Comparison of ENCODE assay signal across 28 mouse cellular contexts in genomic region chr1:128044181-128044580, GRCm38 (mm10). TPM values are rescaled to one million over a fixed set of nuclear protein-coding genes. Genes with fewer than 3 reads are reported as not detected.
DNase-seq lines count a peak whose midpoint lies in the region; ATAC-seq and TF ChIP-seq lines count a peak whose summit lies in the region.
"Had no signal": no experiment of that assay in that cellular context is flagged by ENCODE, and none has a peak within 500 bp of the region (broad histone marks: within the 10 kb centered on the region; RNA-seq: fewer than 3 reads in every experiment).

No protein-coding gene starts in this region.

- H3K79me2 ChIP-seq in MEL (ENCODE audit: control insufficient read depth, insufficient read depth, low read length, poor library complexity), result no peaks in the 10 kb centered on the region

- TF ChIP-seq RAD21 in MEL (IDR thresholded peaks at IDR 0.05; ENCODE audit: low read depth, low read length), result no peak

- no peak overlapping the region for H3K4me3 ChIP-seq in MEL (ENCODE audit: control insufficient read depth in 1 of 2, insufficient read depth in 1 of 2, low read depth in 2 of 2, low read length in 2 of 2)
- no peak overlapping the region for H3K4me3 ChIP-seq in liver, embryonic 11.5 days (ENCODE audit: low read depth, low read length)
- H3K4me3 ChIP-seq: embryonic facial prominence, embryonic 13.5 days; embryonic facial prominence, embryonic 15.5 days; erythroblast, embryonic 14.5 days; forebrain, embryonic 10.5 days; forebrain, embryonic 12.5 days had no signal

- no peak overlapping the region for H3K9ac ChIP-seq in MEL (ENCODE audit: control insufficient read depth, low read depth, low read length, poor library complexity, severe bottlenecking)
- H3K9ac ChIP-seq in liver, embryonic 11.5 days (ENCODE audit: low read depth, low read length), result no peak overlapping the region
- H3K9ac ChIP-seq: embryonic facial prominence, embryonic 13.5 days; embryonic facial prominence, embryonic 15.5 days; forebrain, embryonic 12.5 days had no signal

- TF ChIP-seq POLR2A in MEL (IDR thresholded peaks at IDR 0.05; ENCODE audit: control insufficient read depth in 1 of 2, insufficient read depth in 1 of 2, low read depth in 1 of 2, low read length in 2 of 2, poor library complexity in 1 of 2), result no peak

- ATAC-seq in granulocyte monocyte progenitor cell, adult 5-6 weeks (replicated peaks; ENCODE audit: poor library complexity, severe bottlenecking), result peak; percentile 71
- ATAC-seq in megakaryocyte progenitor cell, adult 5-6 weeks (replicated peaks; ENCODE audit: poor library complexity), result peak; percentile 54; the same call in 1 of the 2 replicates
- no peak for ATAC-seq in liver, embryonic 11.5 days (replicated peaks; ENCODE audit: low FRiP score)
- ATAC-seq: activated CD4-positive, CD25-positive, alpha-beta regulatory T cell, adult 4 months; CD4-positive, CD25-positive, alpha-beta regulatory T cell, adult 4 months; forebrain, embryonic 14.5 days; forebrain, embryonic 16.5 days; Patski had no signal

- H3K36me3 ChIP-seq in MEL (ENCODE audit: control insufficient read depth in 1 of 2, insufficient read depth in 2 of 2, low read length in 2 of 2), result peaks cover 0 to 11% of the 10 kb centered on the region in 2 experiments; a peak in 2 of 4 replicates
- peaks cover 3% of the 10 kb centered on the region; the same call in 1 of the 2 replicates for H3K36me3 ChIP-seq in liver, embryonic 11.5 days (ENCODE audit: control insufficient read depth, insufficient read depth, low read length)
- H3K36me3 ChIP-seq: embryonic facial prominence, embryonic 15.5 days; forebrain, embryonic 12.5 days had no signal

- TF ChIP-seq CTCF in MEL (IDR thresholded peaks at IDR 0.05 in 2 of 3, conservative IDR thresholded peaks at IDR 0.05 in 1 of 3; ENCODE audit: control insufficient read depth in 1 of 3, insufficient read depth in 1 of 3, low read depth in 2 of 3, low read length in 3 of 3, poor library complexity in 1 of 3, severe bottlenecking in 1 of 3), result no peak

- H3K9me3 ChIP-seq in MEL (replicated peaks; ENCODE audit: insufficient read depth, low read length), result no peaks in the 10 kb centered on the region
- no peaks in the 10 kb centered on the region for H3K9me3 ChIP-seq in liver, embryonic 11.5 days (ENCODE audit: control insufficient read depth, low read length)
- H3K9me3 ChIP-seq: embryonic facial prominence, embryonic 13.5 days; embryonic facial prominence, embryonic 15.5 days; forebrain, embryonic 12.5 days; G1E had no signal

- no peak overlapping the region for H3K27ac ChIP-seq in MEL (ENCODE audit: control insufficient read depth, low read depth, low read length)
- no peak overlapping the region for H3K27ac ChIP-seq in liver, embryonic 11.5 days (ENCODE audit: low read depth, low read length)
- H3K27ac ChIP-seq: embryonic facial prominence, embryonic 13.5 days; embryonic facial prominence, embryonic 15.5 days; forebrain, embryonic 10.5 days; forebrain, embryonic 12.5 days had no signal

- 86% methylated on average over 4 of the region's 4 CpGs for WGBS in liver, embryonic 11.5 days

- peak; percentile 64 for DNase-seq in MEL (ENCODE audit: low read depth, low spot score)
- DNase-seq in liver, embryonic 11.5 days (ENCODE audit: low spot score), result no peak
- DNase-seq in right cerebral cortex, adult 2 months (ENCODE audit: low spot score in 2 of 2), result no peak
- no peak for DNase-seq in embryo, embryonic 10 days (ENCODE audit: low spot score)
- DNase-seq: adrenal gland, adult 8-10 months; adrenal gland, postnatal 14 days; adrenal gland, postnatal 36 days; B cell, adult 2 months; cerebellum, adult 11-12 months; cerebellum, adult 2 months; cerebellum, adult 9-10 months; cerebellum, postnatal 10 days; cerebellum, postnatal 25 days; embryo, embryonic 11 days had no signal

- no peak overlapping the region for H3K4me2 ChIP-seq in liver, embryonic 11.5 days
- H3K4me2 ChIP-seq: embryonic facial prominence, embryonic 13.5 days; embryonic facial prominence, embryonic 15.5 days; forebrain, embryonic 12.5 days had no signal

- TF ChIP-seq EP300 in MEL (IDR thresholded peaks at IDR 0.05; ENCODE audit: low read depth in 1 of 2, low read length in 2 of 2), result 0 out of 4 replicates have a peak, but pooled peaks of 1 of the 2 experiments have one; percentile 17

- no peaks in the 10 kb centered on the region for H3K27me3 ChIP-seq in MEL (ENCODE audit: control insufficient read depth in 1 of 2, insufficient read depth in 2 of 2, low read length in 2 of 2)
- H3K27me3 ChIP-seq in liver, embryonic 11.5 days (replicated peaks; ENCODE audit: control insufficient read depth, insufficient read depth, low read length), result no peaks in the 10 kb centered on the region
- H3K27me3 ChIP-seq: CH12.LX; embryonic facial prominence, embryonic 13.5 days; embryonic facial prominence, embryonic 15.5 days; forebrain, embryonic 12.5 days; Patski had no signal

- H3K4me1 ChIP-seq in MEL (ENCODE audit: control insufficient read depth in 1 of 2, insufficient read depth in 2 of 2, low read length in 2 of 2), result peaks cover 3 to 12% of the 10 kb centered on the region in 2 experiments
- H3K4me1 ChIP-seq in liver, embryonic 11.5 days (replicated peaks; ENCODE audit: control insufficient read depth, insufficient read depth, low read length), result no peaks in the 10 kb centered on the region; the same call in 1 of the 2 replicates
- H3K4me1 ChIP-seq: embryonic facial prominence, embryonic 13.5 days; embryonic facial prominence, embryonic 15.5 days; forebrain, embryonic 10.5 days; forebrain, embryonic 12.5 days had no signal

TF ChIP-seq in MEL, 35 proteins besides CTCF, POLR2A, EP300 and RAD21:
- no peak for TF ChIP-seq MYB (IDR thresholded peaks at IDR 0.05; ENCODE audit: low read depth, low read length)
- peak; percentile 55 for TF ChIP-seq GATA1 (IDR thresholded peaks at IDR 0.05; ENCODE audit: low read depth, low read length)

RNA-seq across cellular contexts. Expression of gene Zranb3, which starts 58.7 kb away (rescaled TPM):
- 4.1 and 4.8 TPM in 2 replicates for total RNA-seq in MEL (2012; rRNA removed)
- 1 to 10 TPM in 1 of 2 experiments, not detected in 1; 3.9 TPM for polyA plus RNA-seq in MEL (2012; ENCODE audit: insufficient read depth in 1 of 2, insufficient read length in 2 of 2, low read depth in 1 of 2, low replicate concordance in 2 of 2, missing spikeins in 1 of 2)
- 18.3 and 18.4 TPM in 2 replicates for total RNA-seq in granulocyte monocyte progenitor cell, adult 5-6 weeks (2014; fragmentation: Nextera tagmentation)
- total RNA-seq in granulocyte monocyte progenitor cell, adult 5-6 weeks (2017), result 15.8 and 21.6 TPM in 2 replicates
- 9.1 and 13.2 TPM in 2 replicates for total RNA-seq in megakaryocyte progenitor cell, adult 5-6 weeks (2015)
- total RNA-seq in megakaryocyte progenitor cell, adult 5-6 weeks (2017), result 12.9 and 14.1 TPM in 2 replicates
- 10.7 and 11.2 TPM in 2 replicates for polyA plus RNA-seq in liver, embryonic 11.5 days (2014; fragmentation: Nextera tagmentation; extraction: Ambion mirVana)

RNA-seq across cellular contexts. Expression of gene R3hdm1, which starts 58.9 kb away (rescaled TPM):
- 17.7 and 22.2 TPM in 2 replicates for total RNA-seq in MEL (2012; rRNA removed)
- 100 to 1,000 TPM; 106 to 164 TPM for polyA plus RNA-seq in MEL (2012; ENCODE audit: insufficient read depth in 1 of 2, insufficient read length in 2 of 2, low read depth in 1 of 2, low replicate concordance in 2 of 2, missing spikeins in 1 of 2)
- total RNA-seq in granulocyte monocyte progenitor cell, adult 5-6 weeks (2014; fragmentation: Nextera tagmentation), result 163 and 173 TPM in 2 replicates
- 42.9 and 58.8 TPM in 2 replicates for total RNA-seq in granulocyte monocyte progenitor cell, adult 5-6 weeks (2017)
- total RNA-seq in megakaryocyte progenitor cell, adult 5-6 weeks (2015), result 177 and 192 TPM in 2 replicates
- total RNA-seq in megakaryocyte progenitor cell, adult 5-6 weeks (2017), result 34.4 and 62.2 TPM in 2 replicates
- polyA plus RNA-seq in liver, embryonic 11.5 days (2014; fragmentation: Nextera tagmentation; extraction: Ambion mirVana), result 81.2 and 89.3 TPM in 2 replicates
